Mouse (Mus musculus) myocyte (in vitro differentiated cells): Measurements from ENCODE around the gene Haspin.

ENCODE experiments used
- E2F4 ChIP-seq: IDR thresholded peaks from one replicate; pipeline ENCODE4 v1.6.1; 2011; ENCODE audit warnings: mild to moderate bottlenecking, control low read depth, moderate library complexity; ENCODE audit not compliant: insufficient read depth
- MYOD1 ChIP-seq, 3 experiments: IDR thresholded peaks; one replicate each; pipeline ENCODE4 v1.6.1; 2011; ENCODE audit warnings: control low read depth in 2 of 3, low read depth in 2 of 3, mild to moderate bottlenecking in 2 of 3, moderate library complexity in 1 of 3; ENCODE audit not compliant: insufficient read length in 2 of 3, control insufficient read depth in 1 of 3
- TCF12 ChIP-seq: IDR thresholded peaks from one replicate; pipeline ENCODE4 v1.6.1; 2011; ENCODE audit warnings: mild to moderate bottlenecking, control low read depth; ENCODE audit not compliant: poor library complexity, insufficient read depth, severe bottlenecking
- TCF3 ChIP-seq: IDR thresholded peaks from one replicate; pipeline ENCODE4 v1.6.1; 2011; ENCODE audit warnings: low read depth, control low read depth; ENCODE audit not compliant: insufficient read length

DNA sequence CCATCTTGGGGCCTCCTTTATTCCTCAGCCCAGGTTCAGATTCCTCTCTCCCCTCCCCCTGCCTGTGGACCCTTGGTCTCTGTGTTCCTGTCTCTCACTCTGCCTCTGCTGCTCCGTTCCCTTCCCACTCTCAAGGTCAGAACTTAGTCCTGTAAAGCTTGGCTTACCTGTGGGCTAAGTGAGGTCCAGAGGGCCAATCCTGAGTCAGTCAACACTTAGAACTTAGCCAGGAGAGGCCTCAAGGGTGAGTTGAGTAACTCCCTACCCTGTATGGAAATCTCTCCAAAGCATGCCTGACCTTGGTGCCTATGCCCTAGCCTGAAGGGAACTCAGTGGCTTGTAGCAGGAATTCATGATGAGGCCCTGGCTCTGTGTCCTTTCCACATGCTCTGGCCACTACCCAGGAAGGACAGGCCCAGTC lies 6.2 kb upstream of the Haspin start:
- TF ChIP-seq E2F4 (no peak), TCF3 (no peak), MYOD1 (IDR thresholded peaks at IDR 0.05; ENCODE audit: control insufficient read depth in 1 of 3, insufficient read length in 2 of 3, low read depth in 2 of 3) (no peak), TCF12 (no peak)
